Comparison of ENCODE assay signal across 8 mouse cellular contexts in genomic region chr10:30980279-30980968, GRCm38 (mm10).
DNase-seq lines count a peak whose midpoint lies in the region; ATAC-seq and TF ChIP-seq lines count a peak whose summit lies in the region.

No protein-coding gene starts in this region.

- TF ChIP-seq POLR2A in brain, embryonic 14.5 days (IDR thresholded peaks at IDR 0.05; ENCODE audit: borderline replicate concordance, extremely low read depth, insufficient read depth, insufficient read length, poor library complexity, severe bottlenecking): no peak

- H3K4me3 ChIP-seq in heart, embryonic 11.5 days (ENCODE audit: low read depth, low read length): peak overlapping the region; percentile 11; the same call in 1 of the 2 replicates
- peak overlapping the region; percentile 25 for H3K4me3 ChIP-seq in limb, embryonic 13.5 days
- H3K4me3 ChIP-seq in neural tube, embryonic 15.5 days (replicated peaks): peak overlapping the region; percentile 22

- ATAC-seq in heart, embryonic 11.5 days (replicated peaks; ENCODE audit: insufficient number of reproducible peaks, low FRiP score, low TSS enrichment): peak; percentile 69; the same call in 1 of the 2 replicates
- ATAC-seq in limb, embryonic 13.5 days (ENCODE audit: low FRiP score, low read depth): peak; percentile 57
- peak; percentile 84 for ATAC-seq in neural tube, embryonic 15.5 days (ENCODE audit: low FRiP score)

- H3K9ac ChIP-seq in heart, embryonic 11.5 days (ENCODE audit: low read depth, low read length): peak overlapping the region; percentile 36
- H3K9ac ChIP-seq in limb, embryonic 13.5 days: 0 out of 2 replicates have a peak overlapping the region, but pooled peaks have one; percentile 31
- H3K9ac ChIP-seq in neural tube, embryonic 15.5 days (replicated peaks): 0 out of 2 replicates have a peak overlapping the region, but pooled peaks have one; percentile 21

- peak; percentile 86 for DNase-seq in Muller cell, postnatal 12 days (ENCODE audit: inconsistent ontology term)
- DNase-seq in brain, embryonic 14.5 days (ENCODE audit: low read depth): peak; percentile 94
- no peak for DNase-seq in spleen, postnatal 14 days (ENCODE audit: low spot score in 2 of 2)
- DNase-seq in cerebellum, adult 9-10 months: no peak
- DNase-seq in thymus, postnatal 10 days (ENCODE audit: low spot score in 2 of 2): no peak

- H3K4me1 ChIP-seq in heart, embryonic 11.5 days (ENCODE audit: control insufficient read depth, insufficient read depth, low read length): peaks cover 7% of the 10 kb centered on the region; the same call in 1 of the 2 replicates
- H3K4me1 ChIP-seq in limb, embryonic 13.5 days: peaks cover 13% of the 10 kb centered on the region
- peaks cover 11% of the 10 kb centered on the region for H3K4me1 ChIP-seq in neural tube, embryonic 15.5 days

- peak overlapping the region; percentile 58; the same call in 1 of the 2 replicates for H3K27ac ChIP-seq in heart, embryonic 11.5 days (ENCODE audit: low read depth, low read length)
- peak overlapping the region; percentile 33; the same call in 1 of the 2 replicates for H3K27ac ChIP-seq in limb, embryonic 13.5 days
- H3K27ac ChIP-seq in neural tube, embryonic 15.5 days (replicated peaks): peak overlapping the region; percentile 1; the same call in 1 of the 2 replicates

- peak overlapping the region; percentile 50 for H3K4me2 ChIP-seq in heart, embryonic 11.5 days
- peak overlapping the region; percentile 61 for H3K4me2 ChIP-seq in limb, embryonic 13.5 days (replicated peaks)
- peak overlapping the region; percentile 54 for H3K4me2 ChIP-seq in neural tube, embryonic 15.5 days

- no peaks in the 10 kb centered on the region for H3K36me3 ChIP-seq in heart, embryonic 11.5 days (ENCODE audit: control insufficient read depth, insufficient read depth, low read length)
- H3K36me3 ChIP-seq in limb, embryonic 13.5 days: no peaks in the 10 kb centered on the region
- no peaks in the 10 kb centered on the region for H3K36me3 ChIP-seq in neural tube, embryonic 15.5 days

- 8% methylated on average over 8 of the region's 8 CpGs for WGBS in heart, embryonic 11.5 days (ENCODE audit: insufficient replicate concordance)
- 3% methylated on average over 8 of the region's 8 CpGs for whole genome bisulfite sequencing in limb, embryonic 13.5 days
- 3% methylated on average over 8 of the region's 8 CpGs for WGBS in neural tube, embryonic 15.5 days

- no peaks in the 10 kb centered on the region for H3K27me3 ChIP-seq in heart, embryonic 11.5 days (ENCODE audit: control insufficient read depth, insufficient read depth, low read length)
- no peaks in the 10 kb centered on the region for H3K27me3 ChIP-seq in limb, embryonic 13.5 days
- no peaks in the 10 kb centered on the region for H3K27me3 ChIP-seq in neural tube, embryonic 15.5 days (replicated peaks)

- no peak for TF ChIP-seq CTCF in brain, embryonic 14.5 days (IDR thresholded peaks at IDR 0.05; ENCODE audit: borderline replicate concordance, extremely low read depth, insufficient read depth, insufficient read length)

- no peaks in the 10 kb centered on the region for H3K9me3 ChIP-seq in heart, embryonic 11.5 days (replicated peaks; ENCODE audit: control insufficient read depth, low read length)
- no peaks in the 10 kb centered on the region for H3K9me3 ChIP-seq in limb, embryonic 13.5 days
- H3K9me3 ChIP-seq in neural tube, embryonic 15.5 days (replicated peaks): no peaks in the 10 kb centered on the region

Comparison
In these comparisons a context has a peak if more than half of its experiments do, and no peak if none do; other contexts are left out.
1. DNase-seq: peak in Muller cell, postnatal 12 days (single experiment) and brain, embryonic 14.5 days (single experiment); none in spleen, postnatal 14 days (0 of 2), cerebellum, adult 9-10 months (single experiment) and thymus, postnatal 10 days (0 of 2).
2. H3K27ac ChIP-seq: peak in every context shown above with its lines; median percentile 58 in heart, embryonic 11.5 days; 33 in limb, embryonic 13.5 days; 1 in neural tube, embryonic 15.5 days.
3. Peak in every context shown above with its lines, with median percentiles within 50 percentile points of each other: ATAC-seq, H3K4me2 ChIP-seq, H3K4me3 ChIP-seq and H3K9ac ChIP-seq.